Mouse (Mus musculus) MEL (cell line): ENCODE results near the gene Slc30a9.

ENCODE experiments used
- BHLHE40 ChIP-seq: IDR thresholded peaks from 2 replicates; pipeline ENCODE4 v1.6.1; 2012; ENCODE audit warnings: low read depth, mild to moderate bottlenecking, inconsistent platforms, low read length, improper control_type of control experiment, borderline replicate concordance
- CTCF ChIP-seq, 3 experiments: IDR thresholded peaks in 2 of 3; conservative IDR thresholded peaks in 1 of 3; 2 replicates each; pipeline ENCODE4 v1.5.1; 2011 to 2012; ENCODE audit warnings: low read length in 3 of 3, low read depth in 2 of 3, mild to moderate bottlenecking in 2 of 3, improper control_type of control experiment in 1 of 3, inconsistent platforms in 1 of 3, mixed read lengths in 1 of 3, moderate library complexity in 1 of 3; ENCODE audit not compliant: control insufficient read depth in 1 of 3, insufficient read depth in 1 of 3, poor library complexity in 1 of 3, severe bottlenecking in 1 of 3
- EP300 ChIP-seq, 2 experiments: IDR thresholded peaks; 2 replicates each; pipeline ENCODE4 v1.6.1; 2011; ENCODE audit warnings: improper control_type of control experiment in 2 of 2, low read length in 2 of 2, low read depth in 1 of 2, mild to moderate bottlenecking in 1 of 2
- GABPA ChIP-seq: IDR thresholded peaks from 2 replicates; pipeline ENCODE4 v1.6.1; 2012; ENCODE audit warnings: low read depth, mild to moderate bottlenecking, inconsistent platforms, low read length, improper control_type of control experiment, moderate library complexity
- KAT2A ChIP-seq: conservative IDR thresholded peaks from 2 replicates; pipeline ENCODE4 v1.6.1; 2012; ENCODE audit warnings: low read depth, low read length, improper control_type of control experiment, inconsistent platforms
- RCOR1 ChIP-seq: IDR thresholded peaks from 2 replicates; pipeline ENCODE4 v1.6.1; 2012; ENCODE audit warnings: low read depth, mild to moderate bottlenecking, inconsistent platforms, low read length, improper control_type of control experiment
- SMC3 ChIP-seq: IDR thresholded peaks from 2 replicates; pipeline ENCODE4 v1.6.1; 2011; ENCODE audit warnings: low read depth, low read length, improper control_type of control experiment
- UBTF ChIP-seq: IDR thresholded peaks from 2 replicates; pipeline ENCODE4 v1.6.1; 2012; ENCODE audit warnings: low read depth, mild to moderate bottlenecking, inconsistent platforms, low read length, improper control_type of control experiment, moderate library complexity, borderline replicate concordance; ENCODE audit not compliant: insufficient read depth
- USF1 ChIP-seq: IDR thresholded peaks from 2 replicates; pipeline ENCODE4 v1.6.1; 2014; ENCODE audit warnings: low read depth, mild to moderate bottlenecking, inconsistent platforms, low read length, improper control_type of control experiment, moderate library complexity

GRCm38 (mm10) chr5:67340811-67341210 lies 34.1 kb downstream of the Slc30a9 start:
- TF ChIP-seq CTCF (IDR thresholded peaks at IDR 0.05 in 2 of 3, conservative IDR thresholded peaks at IDR 0.05 in 1 of 3; ENCODE audit: control insufficient read depth in 1 of 3, insufficient read depth in 1 of 3, low read depth in 2 of 3, low read length in 3 of 3, poor library complexity in 1 of 3, severe bottlenecking in 1 of 3), result no peak
- TF ChIP-seq UBTF, result no peak
- TF ChIP-seq SMC3, result no peak
- no peak for TF ChIP-seq KAT2A
- no peak for TF ChIP-seq GABPA
- no peak for TF ChIP-seq BHLHE40
- no peak for TF ChIP-seq EP300 (IDR thresholded peaks at IDR 0.05; ENCODE audit: low read depth in 1 of 2, low read length in 2 of 2)
- TF ChIP-seq USF1, result no peak
- TF ChIP-seq RCOR1, result no peak
